Mouse (Mus musculus) bone marrow, adult 2 months (tissue): ENCODE measurements around the gene Fmnl3.

Source experiments
- CTCF ChIP-seq: fragments of 200-500 bp; IDR thresholded peaks from 2 replicates; pipeline ENCODE4 v1.5.1; 2011; ENCODE audit warnings: low read length, control low read depth; ENCODE audit not compliant: control insufficient read depth, insufficient read depth
- POLR2A ChIP-seq: fragments of 200-500 bp; IDR thresholded peaks from 2 replicates; pipeline ENCODE4 v1.6.1; 2011; ENCODE audit warnings: low read depth, mild to moderate bottlenecking, control low read depth, low read length, borderline replicate concordance; ENCODE audit not compliant: control insufficient read depth

DNA sequence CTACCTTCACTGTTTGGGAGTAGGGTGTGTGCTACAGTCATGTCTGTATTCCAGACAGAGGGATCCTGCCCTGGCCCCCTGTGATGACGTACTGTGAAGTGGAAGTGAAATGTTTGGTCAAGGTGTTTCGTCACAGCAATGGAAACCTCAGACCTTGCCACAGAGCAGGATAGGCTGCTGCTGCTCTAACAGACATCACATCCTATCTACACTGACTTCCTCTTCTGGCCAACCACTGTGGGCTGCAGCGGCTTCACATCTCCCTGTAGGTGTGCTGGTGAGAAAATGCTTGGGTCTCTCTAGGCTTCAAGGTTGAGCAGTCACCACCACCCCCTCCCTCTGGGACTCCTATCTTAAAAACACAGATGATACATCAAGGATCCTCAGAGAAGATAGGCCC is 29.2 kb downstream of the Fmnl3 start:
- TF ChIP-seq POLR2A, result no peak
- no peak for TF ChIP-seq CTCF
